Mouse (Mus musculus): ENCODE data around the gene Zim1. TPM values are rescaled to one million over a fixed set of nuclear protein-coding genes. Genes with fewer than 3 reads are reported as not detected.

Gene Zim1
- 5.7 and 6.1 TPM in 2 replicates for polyA plus RNA-seq (2012; rRNA removed)

GRCm38 (mm10) chr7:6696241-6697045 is at the start of gene Zim1:
Zim1 (minus strand) TSS chr7:6696450.

GRCm38 (mm10) chr7:6730241-6730640 is 34.0 kb upstream of the Zim1 start, which contains the start of the genes Peg3 and Usp29:
Peg3 (minus strand) TSS chr7:6730431.
Usp29 (plus strand) TSS chr7:6730578.

Other genes with a start within 250 kb of the Zim1 start
- gene Olfr1336, start 240.3 kb downstream of the Zim1 start, polyA plus RNA-seq (2012; rRNA removed) = not detected in 2 replicates
- gene Olfr1346, start 229.3 kb downstream of the Zim1 start, polyA plus RNA-seq (2012; rRNA removed) = not detected in 2 replicates
- not detected in 2 replicates for gene Olfr5, start 209.5 kb downstream of the Zim1 start, polyA plus RNA-seq (2012; rRNA removed)
- not detected in 2 replicates for gene Olfr1347, start 196.7 kb downstream of the Zim1 start, polyA plus RNA-seq (2012; rRNA removed)
- not detected in 2 replicates for gene Olfr1348, start 187.7 kb downstream of the Zim1 start, polyA plus RNA-seq (2012; rRNA removed)
- not detected in 2 replicates for gene Olfr1349, start 173.5 kb downstream of the Zim1 start, polyA plus RNA-seq (2012; rRNA removed)
- gene Olfr1350, start 131.6 kb downstream of the Zim1 start, polyA plus RNA-seq (2012; rRNA removed) = not detected in 2 replicates
- 44.1 and 45.3 TPM in 2 replicates for gene Peg3, start 34.0 kb upstream of the Zim1 start, polyA plus RNA-seq (2012; rRNA removed)
- 2.1 and 2.3 TPM in 2 replicates for gene Usp29, start 34.1 kb upstream of the Zim1 start, polyA plus RNA-seq (2012; rRNA removed)

Measured in liver, embryonic 18 days (tissue).